Mouse (Mus musculus) thymus, postnatal 36 days (tissue): ENCODE results near the gene Nfkb1.

ENCODE experiments used
- DNase-seq, 2 experiments: peaks; one replicate each; pipeline ENCODE4 v3.0.0; 2022; ENCODE audit warnings: mixed read lengths in 2 of 2

Nfkb1 gene

GRCm38 (mm10) chr3:135665777-135666259 is 25.5 kb downstream of the Nfkb1 start:
- peak in 1 of 2 experiments; percentile 10 for DNase-seq

GRCm38 (mm10) chr3:135662139-135662864 is 29.0 kb downstream of the Nfkb1 start:
- no peak for DNase-seq

GRCm38 (mm10) chr3:135661707-135662106 is 29.6 kb downstream of the Nfkb1 start:
- no peak for DNase-seq

- DNase-seq: no peak
Observed at GRCm38 (mm10) chr3:135658540-135659097, 32.7 kb downstream of the Nfkb1 start.

- no peak for DNase-seq
Observed at GRCm38 (mm10) chr3:135656156-135656555, 35.2 kb downstream of the Nfkb1 start.

- no peak for DNase-seq
Observed at GRCm38 (mm10) chr3:135650773-135651555, 40.4 kb downstream of the Nfkb1 start.

- DNase-seq: no peak
Observed at GRCm38 (mm10) chr3:135649809-135650208, 41.5 kb downstream of the Nfkb1 start.

GRCm38 (mm10) chr3:135648501-135648900 is 42.8 kb downstream of the Nfkb1 start:
- DNase-seq: no peak

GRCm38 (mm10) chr3:135646622-135647021 is 44.7 kb downstream of the Nfkb1 start:
- no peak for DNase-seq

- DNase-seq: no peak
Observed at GRCm38 (mm10) chr3:135644971-135645370, 46.4 kb downstream of the Nfkb1 start.

- DNase-seq: no peak
Observed at GRCm38 (mm10) chr3:135641623-135641915, 49.8 kb downstream of the Nfkb1 start.

GRCm38 (mm10) chr3:135640856-135641622 is 50.3 kb downstream of the Nfkb1 start:
- no peak for DNase-seq

GRCm38 (mm10) chr3:135640203-135640602 is 51.1 kb downstream of the Nfkb1 start:
- no peak for DNase-seq

GRCm38 (mm10) chr3:135637592-135637991 is 53.8 kb downstream of the Nfkb1 start:
- no peak for DNase-seq

GRCm38 (mm10) chr3:135636454-135636853 is 54.9 kb downstream of the Nfkb1 start:
- DNase-seq: peak; percentile 29 to 41

- no peak for DNase-seq
Observed at GRCm38 (mm10) chr3:135635646-135636434, 55.5 kb downstream of the Nfkb1 start.

GRCm38 (mm10) chr3:135635030-135635429 is 56.3 kb downstream of the Nfkb1 start:
- no peak for DNase-seq

- DNase-seq: no peak
Observed at GRCm38 (mm10) chr3:135634275-135634674, 57.1 kb downstream of the Nfkb1 start.

- no peak for DNase-seq
Observed at GRCm38 (mm10) chr3:135631856-135632255, 59.5 kb downstream of the Nfkb1 start.

GRCm38 (mm10) chr3:135631096-135631457 is 60.3 kb downstream of the Nfkb1 start:
- no peak for DNase-seq

- DNase-seq: no peak
Observed at GRCm38 (mm10) chr3:135630430-135631095, 60.8 kb downstream of the Nfkb1 start.
